Mouse (Mus musculus): ENCODE results near the gene Myadml2. TPM values are rescaled to one million over a fixed set of nuclear protein-coding genes. Genes with fewer than 3 reads are reported as not detected.
A peak's percentile ranks its signal among the peaks of the same experiment; 100 is the strongest.

Gene Myadml2
- polyA plus RNA-seq, 1 experiment from 2014 or later: 0.57 TPM

- peak within 1 kb of the TSS; percentile 89 for H3K9ac ChIP-seq (ENCODE audit: low read length)
- H3K4me1 ChIP-seq (ENCODE audit: control insufficient read depth, insufficient read depth, low read length): peaks cover 23% of the 10 kb centered on the region
- no peaks in the 10 kb centered on the region for H3K9me3 ChIP-seq (ENCODE audit: control insufficient read depth, low read length)
- DNase-seq (ENCODE audit: low spot score, missing footprints) (peak; percentile 99), ATAC-seq (ENCODE audit: low FRiP score) (peak; percentile 93)
- 11% methylated on average over 56 of the region's 58 CpGs for WGBS
- peak within 1 kb of the TSS; percentile 96 for H3K4me3 ChIP-seq (ENCODE audit: low read depth, low read length)
- H3K27me3 ChIP-seq (ENCODE audit: control insufficient read depth, insufficient read depth, low read length): no peaks in the 10 kb centered on the region
- peak within 1 kb of the TSS; percentile 94 for H3K4me2 ChIP-seq
- H3K36me3 ChIP-seq (ENCODE audit: control insufficient read depth, insufficient read depth, low read length): peaks cover 4% of the 10 kb centered on the region; the same call in 1 of the 2 replicates
- H3K27ac ChIP-seq (ENCODE audit: low read depth, low read length): peak within 1 kb of the TSS; percentile 63
Measured at GRCm38 (mm10) chr11:120633520-120634343, 14.2 kb downstream of the Myadml2 start, which contains the start of gene Mafg. TSS of gene Mafg (minus strand) at chr11:120633600.

- Histone ChIP-seq H3K9me3 (ENCODE audit: control insufficient read depth, low read length) (no peaks in the 10 kb centered on the region), H3K4me1 (ENCODE audit: control insufficient read depth, insufficient read depth, low read length) (peaks cover 23% of the 10 kb centered on the region)
- under 1% methylated on average over 97 of the region's 116 CpGs for WGBS
Measured at GRCm38 (mm10) chr11:120632559-120633519, 15.1 kb downstream of the Myadml2 start.

GRCm38 (mm10) chr11:120631726-120632448 is 16.1 kb downstream of the Myadml2 start:
- Histone ChIP-seq H3K4me2 (peak overlapping the region; percentile 94), H3K4me1 (ENCODE audit: control insufficient read depth, insufficient read depth, low read length) (peaks cover 23% of the 10 kb centered on the region), H3K4me3 (ENCODE audit: low read depth, low read length) (peak overlapping the region; percentile 96), H3K27me3 (ENCODE audit: control insufficient read depth, insufficient read depth, low read length) (no peaks in the 10 kb centered on the region), H3K27ac (ENCODE audit: low read depth, low read length) (no peak overlapping the region), H3K9me3 (ENCODE audit: control insufficient read depth, low read length) (no peaks in the 10 kb centered on the region), H3K9ac (ENCODE audit: low read length) (peak overlapping the region; percentile 89), H3K36me3 (ENCODE audit: control insufficient read depth, insufficient read depth, low read length) (peaks cover 6% of the 10 kb centered on the region; the same call in 1 of the 2 replicates)
- no peak for ATAC-seq (ENCODE audit: low FRiP score)
- no peak for DNase-seq (ENCODE audit: low spot score, missing footprints)
- WGBS: 64% methylated on average over 4 of the region's 4 CpGs

More at GRCm38 (mm10) chr11:120632559-120633519, 15.1 kb downstream of the Myadml2 start:
- Histone ChIP-seq H3K4me2 (peak overlapping the region; percentile 94), H3K27ac (ENCODE audit: low read depth, low read length) (peak overlapping the region; percentile 63), H3K9ac (ENCODE audit: low read length) (peak overlapping the region; percentile 89), H3K4me3 (ENCODE audit: low read depth, low read length) (peak overlapping the region; percentile 96), H3K27me3 (ENCODE audit: control insufficient read depth, insufficient read depth, low read length) (no peaks in the 10 kb centered on the region), H3K36me3 (ENCODE audit: control insufficient read depth, insufficient read depth, low read length) (peaks cover 4% of the 10 kb centered on the region; the same call in 1 of the 2 replicates)
- DNase-seq (ENCODE audit: low spot score, missing footprints): peak; percentile 95
- peak; percentile 89 for ATAC-seq (ENCODE audit: low FRiP score)

- H3K27ac ChIP-seq (ENCODE audit: low read depth, low read length): no peak overlapping the region; the same call in 1 of the 2 replicates
- DNase-seq (ENCODE audit: low spot score, missing footprints): peak; percentile 76
- no peak for ATAC-seq (ENCODE audit: low FRiP score)
- no peaks in the 10 kb centered on the region for H3K9me3 ChIP-seq (ENCODE audit: control insufficient read depth, low read length)
- H3K4me3 ChIP-seq (ENCODE audit: low read depth, low read length): no peak overlapping the region
- peak overlapping the region; percentile 94; the same call in 1 of the 2 replicates for H3K4me2 ChIP-seq
- H3K27me3 ChIP-seq (ENCODE audit: control insufficient read depth, insufficient read depth, low read length): no peaks in the 10 kb centered on the region
- WGBS: 44% methylated on average over 7 of the region's 7 CpGs
- peaks cover 7% of the 10 kb centered on the region; the same call in 1 of the 2 replicates for H3K36me3 ChIP-seq (ENCODE audit: control insufficient read depth, insufficient read depth, low read length)
- peaks cover 23% of the 10 kb centered on the region for H3K4me1 ChIP-seq (ENCODE audit: control insufficient read depth, insufficient read depth, low read length)
- peak overlapping the region; percentile 20 for H3K9ac ChIP-seq (ENCODE audit: low read length)
Measured at GRCm38 (mm10) chr11:120630881-120631725, 16.9 kb downstream of the Myadml2 start.

GRCm38 (mm10) chr11:120630401-120630871 is 17.5 kb downstream of the Myadml2 start:
- Histone ChIP-seq H3K9me3 (ENCODE audit: control insufficient read depth, low read length) (no peaks in the 10 kb centered on the region), H3K4me3 (ENCODE audit: low read depth, low read length) (no peak overlapping the region), H3K4me1 (ENCODE audit: control insufficient read depth, insufficient read depth, low read length) (peaks cover 24% of the 10 kb centered on the region), H3K27me3 (ENCODE audit: control insufficient read depth, insufficient read depth, low read length) (no peaks in the 10 kb centered on the region), H3K9ac (ENCODE audit: low read length) (peak overlapping the region; percentile 33), H3K36me3 (ENCODE audit: control insufficient read depth, insufficient read depth, low read length) (peaks cover 7% of the 10 kb centered on the region; the same call in 1 of the 2 replicates), H3K4me2 (peak overlapping the region; percentile 4; the same call in 1 of the 2 replicates), H3K27ac (ENCODE audit: low read depth, low read length) (no peak overlapping the region; the same call in 1 of the 2 replicates)
- DNase-seq (ENCODE audit: low spot score, missing footprints) (peak; percentile 79), ATAC-seq (ENCODE audit: low FRiP score) (no peak)
- 18% methylated on average over 5 of the region's 5 CpGs for WGBS

- WGBS: 34% methylated on average over 7 of the region's 7 CpGs
Measured at GRCm38 (mm10) chr11:120629911-120630310, 18.0 kb downstream of the Myadml2 start.

GRCm38 (mm10) chr11:120629341-120629730 is 18.6 kb downstream of the Myadml2 start:
- Histone ChIP-seq H3K9me3 (ENCODE audit: control insufficient read depth, low read length) (no peaks in the 10 kb centered on the region), H3K27me3 (ENCODE audit: control insufficient read depth, insufficient read depth, low read length) (no peaks in the 10 kb centered on the region), H3K4me1 (ENCODE audit: control insufficient read depth, insufficient read depth, low read length) (peaks cover 28% of the 10 kb centered on the region), H3K36me3 (ENCODE audit: control insufficient read depth, insufficient read depth, low read length) (peaks cover 7% of the 10 kb centered on the region; the same call in 1 of the 2 replicates), H3K4me3 (ENCODE audit: low read depth, low read length) (no peak overlapping the region), H3K27ac (ENCODE audit: low read depth, low read length) (no peak overlapping the region), H3K4me2 (peak overlapping the region; percentile 4; the same call in 1 of the 2 replicates), H3K9ac (ENCODE audit: low read length) (no peak overlapping the region)
- ATAC-seq (ENCODE audit: low FRiP score) (no peak), DNase-seq (ENCODE audit: low spot score, missing footprints) (peak; percentile 65)
- 69% methylated on average over 23 of the region's 23 CpGs for WGBS

More at GRCm38 (mm10) chr11:120629911-120630310, 18.0 kb downstream of the Myadml2 start:
- DNase-seq (ENCODE audit: low spot score, missing footprints): peak; percentile 80
- no peaks in the 10 kb centered on the region for H3K27me3 ChIP-seq (ENCODE audit: control insufficient read depth, insufficient read depth, low read length)
- no peak for ATAC-seq (ENCODE audit: low FRiP score)
- H3K4me2 ChIP-seq: peak overlapping the region; percentile 4
- peaks cover 7% of the 10 kb centered on the region; the same call in 1 of the 2 replicates for H3K36me3 ChIP-seq (ENCODE audit: control insufficient read depth, insufficient read depth, low read length)
- peaks cover 28% of the 10 kb centered on the region for H3K4me1 ChIP-seq (ENCODE audit: control insufficient read depth, insufficient read depth, low read length)
- H3K9me3 ChIP-seq (ENCODE audit: control insufficient read depth, low read length): no peaks in the 10 kb centered on the region
- H3K27ac ChIP-seq (ENCODE audit: low read depth, low read length): no peak overlapping the region; the same call in 1 of the 2 replicates
- H3K4me3 ChIP-seq (ENCODE audit: low read depth, low read length): no peak overlapping the region
- peak overlapping the region; percentile 33 for H3K9ac ChIP-seq (ENCODE audit: low read length)
